Mouse (Mus musculus): Measurements from ENCODE around the gene Rftn1. TPM values are rescaled to one million over a fixed set of nuclear protein-coding genes. Genes with fewer than 3 reads are reported as not detected.

Rftn1 gene
- 36.3 and 37.8 TPM in 2 replicates for polyA plus RNA-seq (2015; fragmentation: Nextera tagmentation; extraction: Ambion mirVana)

- Histone ChIP-seq H3K36me3 (ENCODE audit: control insufficient read depth, insufficient read depth) (no peaks in the 10 kb centered on the region), H3K27ac (ENCODE audit: low read length) (peak within 1 kb of the TSS; percentile 84), H3K27me3 (ENCODE audit: control insufficient read depth, insufficient read depth, low read length) (no peaks in the 10 kb centered on the region), H3K4me2 (ENCODE audit: low read depth, low read length) (peak within 1 kb of the TSS; percentile 95), H3K4me3 (ENCODE audit: low read length) (peak within 1 kb of the TSS; percentile 90), H3K4me1 (ENCODE audit: control insufficient read depth, insufficient read depth, low read length) (peaks cover 13% of the 10 kb centered on the region), H3K9ac (ENCODE audit: low read length) (peak within 1 kb of the TSS; percentile 94), H3K9me3 (replicated peaks; ENCODE audit: control insufficient read depth, low read length) (no peaks in the 10 kb centered on the region)
- WGBS, result 1% methylated on average over 77 of the region's 79 CpGs
- ATAC-seq (replicated peaks; ENCODE audit: extremely low read depth, insufficient read depth, low FRiP score), result peak; percentile 57
These were observed at the start of gene Rftn1 for GRCm38 (mm10) chr17:50190131-50191015. TSS of gene Rftn1 (minus strand) at chr17:50190674.

- H3K4me3 ChIP-seq (ENCODE audit: low read length), result no peak overlapping the region
- no peak overlapping the region for H3K4me2 ChIP-seq (ENCODE audit: low read depth, low read length)
- peaks cover 9% of the 10 kb centered on the region for H3K27me3 ChIP-seq (ENCODE audit: control insufficient read depth, insufficient read depth, low read length)
- 46% methylated on average over 11 of the region's 11 CpGs for WGBS
- H3K27ac ChIP-seq (ENCODE audit: low read length), result no peak overlapping the region
- no peaks in the 10 kb centered on the region for H3K4me1 ChIP-seq (ENCODE audit: control insufficient read depth, insufficient read depth, low read length)
- H3K36me3 ChIP-seq (ENCODE audit: control insufficient read depth, insufficient read depth), result no peaks in the 10 kb centered on the region
- ATAC-seq (replicated peaks; ENCODE audit: extremely low read depth, insufficient read depth, low FRiP score), result no peak
- no peak overlapping the region for H3K9ac ChIP-seq (ENCODE audit: low read length)
- H3K9me3 ChIP-seq (replicated peaks; ENCODE audit: control insufficient read depth, low read length), result no peaks in the 10 kb centered on the region
These were observed 47.5 kb upstream of the Rftn1 start for GRCm38 (mm10) chr17:50237818-50238610.

GRCm38 (mm10) chr17:50237436-50237709 lies 46.9 kb upstream of the Rftn1 start:
- 5% methylated on average over 8 of the region's 8 CpGs for WGBS
- H3K27ac ChIP-seq (ENCODE audit: low read length), result no peak overlapping the region
- no peak for ATAC-seq (replicated peaks; ENCODE audit: extremely low read depth, insufficient read depth, low FRiP score)
- H3K4me1 ChIP-seq (ENCODE audit: control insufficient read depth, insufficient read depth, low read length), result no peaks in the 10 kb centered on the region
- no peaks in the 10 kb centered on the region for H3K9me3 ChIP-seq (replicated peaks; ENCODE audit: control insufficient read depth, low read length)
- no peaks in the 10 kb centered on the region for H3K36me3 ChIP-seq (ENCODE audit: control insufficient read depth, insufficient read depth)
- no peak overlapping the region for H3K4me2 ChIP-seq (ENCODE audit: low read depth, low read length)
- no peak overlapping the region for H3K4me3 ChIP-seq (ENCODE audit: low read length)
- H3K9ac ChIP-seq (ENCODE audit: low read length), result no peak overlapping the region
- H3K27me3 ChIP-seq (ENCODE audit: control insufficient read depth, insufficient read depth, low read length), result peaks cover 9% of the 10 kb centered on the region

GRCm38 (mm10) chr17:50236702-50237435 lies 46.4 kb upstream of the Rftn1 start:
- 55% methylated on average over 9 of the region's 9 CpGs for WGBS
- no peak overlapping the region for H3K27ac ChIP-seq (ENCODE audit: low read length)
- H3K4me2 ChIP-seq (ENCODE audit: low read depth, low read length), result no peak overlapping the region
- no peak overlapping the region for H3K9ac ChIP-seq (ENCODE audit: low read length)
- H3K9me3 ChIP-seq (replicated peaks; ENCODE audit: control insufficient read depth, low read length), result no peaks in the 10 kb centered on the region
- H3K27me3 ChIP-seq (ENCODE audit: control insufficient read depth, insufficient read depth, low read length), result peaks cover 9% of the 10 kb centered on the region
- no peak for ATAC-seq (replicated peaks; ENCODE audit: extremely low read depth, insufficient read depth, low FRiP score)
- no peak overlapping the region for H3K4me3 ChIP-seq (ENCODE audit: low read length)
- no peaks in the 10 kb centered on the region for H3K4me1 ChIP-seq (ENCODE audit: control insufficient read depth, insufficient read depth, low read length)
- no peaks in the 10 kb centered on the region for H3K36me3 ChIP-seq (ENCODE audit: control insufficient read depth, insufficient read depth)

- H3K9ac ChIP-seq (ENCODE audit: low read length), result no peak overlapping the region
- no peaks in the 10 kb centered on the region for H3K9me3 ChIP-seq (replicated peaks; ENCODE audit: control insufficient read depth, low read length)
- no peak for ATAC-seq (replicated peaks; ENCODE audit: extremely low read depth, insufficient read depth, low FRiP score)
- peaks cover 9% of the 10 kb centered on the region for H3K27me3 ChIP-seq (ENCODE audit: control insufficient read depth, insufficient read depth, low read length)
- H3K4me2 ChIP-seq (ENCODE audit: low read depth, low read length), result no peak overlapping the region
- no peaks in the 10 kb centered on the region for H3K4me1 ChIP-seq (ENCODE audit: control insufficient read depth, insufficient read depth, low read length)
- H3K27ac ChIP-seq (ENCODE audit: low read length), result no peak overlapping the region
- H3K36me3 ChIP-seq (ENCODE audit: control insufficient read depth, insufficient read depth), result no peaks in the 10 kb centered on the region
- WGBS, result 65% methylated on average over 13 of the region's 13 CpGs
- no peak overlapping the region for H3K4me3 ChIP-seq (ENCODE audit: low read length)
These were observed 45.6 kb upstream of the Rftn1 start for GRCm38 (mm10) chr17:50235943-50236701.

- H3K9ac ChIP-seq (ENCODE audit: low read length), result no peak overlapping the region
- no peak overlapping the region for H3K4me2 ChIP-seq (ENCODE audit: low read depth, low read length)
- no peaks in the 10 kb centered on the region for H3K9me3 ChIP-seq (replicated peaks; ENCODE audit: control insufficient read depth, low read length)
- peaks cover 2% of the 10 kb centered on the region; the same call in 1 of the 2 replicates for H3K4me1 ChIP-seq (ENCODE audit: control insufficient read depth, insufficient read depth, low read length)
- H3K36me3 ChIP-seq (ENCODE audit: control insufficient read depth, insufficient read depth), result no peaks in the 10 kb centered on the region
- ATAC-seq (replicated peaks; ENCODE audit: extremely low read depth, insufficient read depth, low FRiP score), result no peak
- H3K4me3 ChIP-seq (ENCODE audit: low read length), result no peak overlapping the region
- WGBS, result 88% methylated on average over 5 of the region's 5 CpGs
- peaks cover 9% of the 10 kb centered on the region for H3K27me3 ChIP-seq (ENCODE audit: control insufficient read depth, insufficient read depth, low read length)
- H3K27ac ChIP-seq (ENCODE audit: low read length), result no peak overlapping the region
These were observed 43.5 kb upstream of the Rftn1 start for GRCm38 (mm10) chr17:50233956-50234355.

GRCm38 (mm10) chr17:50232821-50233220 lies 42.3 kb upstream of the Rftn1 start:
- Histone ChIP-seq H3K27ac (ENCODE audit: low read length) (no peak overlapping the region), H3K9ac (ENCODE audit: low read length) (no peak overlapping the region), H3K4me1 (ENCODE audit: control insufficient read depth, insufficient read depth, low read length) (peaks cover 2% of the 10 kb centered on the region; the same call in 1 of the 2 replicates), H3K9me3 (replicated peaks; ENCODE audit: control insufficient read depth, low read length) (no peaks in the 10 kb centered on the region), H3K27me3 (ENCODE audit: control insufficient read depth, insufficient read depth, low read length) (peaks cover under 1% of the 10 kb centered on the region), H3K4me2 (ENCODE audit: low read depth, low read length) (no peak overlapping the region), H3K4me3 (ENCODE audit: low read length) (no peak overlapping the region), H3K36me3 (ENCODE audit: control insufficient read depth, insufficient read depth) (no peaks in the 10 kb centered on the region)
- no peak for ATAC-seq (replicated peaks; ENCODE audit: extremely low read depth, insufficient read depth, low FRiP score)
- WGBS, result 88% methylated on average over 11 of the region's 11 CpGs

GRCm38 (mm10) chr17:50231206-50231605 lies 40.7 kb upstream of the Rftn1 start:
- no peak for ATAC-seq (replicated peaks; ENCODE audit: extremely low read depth, insufficient read depth, low FRiP score)
- Histone ChIP-seq H3K4me3 (ENCODE audit: low read length) (no peak overlapping the region), H3K27me3 (ENCODE audit: control insufficient read depth, insufficient read depth, low read length) (no peaks in the 10 kb centered on the region), H3K27ac (ENCODE audit: low read length) (no peak overlapping the region), H3K9me3 (replicated peaks; ENCODE audit: control insufficient read depth, low read length) (no peaks in the 10 kb centered on the region), H3K4me2 (ENCODE audit: low read depth, low read length) (no peak overlapping the region), H3K36me3 (ENCODE audit: control insufficient read depth, insufficient read depth) (no peaks in the 10 kb centered on the region), H3K9ac (ENCODE audit: low read length) (no peak overlapping the region), H3K4me1 (ENCODE audit: control insufficient read depth, insufficient read depth, low read length) (peaks cover 2% of the 10 kb centered on the region; the same call in 1 of the 2 replicates)
- WGBS, result 91% methylated on average over 8 of the region's 8 CpGs
